Mouse (Mus musculus) midbrain, embryonic 14.5 days (tissue): ENCODE results near the gene Fam184a. TPM values are rescaled to one million over a fixed set of nuclear protein-coding genes. Genes with fewer than 3 reads are reported as not detected.

ENCODE experiments used
- ATAC-seq: fragments of 200-750 bp; cut with Nextera tagmentation; 2 replicates; pipeline ENCODE4 v1.8.0; 2017; ENCODE audit warnings: moderate number of reproducible peaks, moderate library complexity; ENCODE audit not compliant: low FRiP score, low TSS enrichment
- DNase-seq: peaks from one replicate; pipeline ENCODE4 v3.0.0-alpha.2; 2015
- H3K27ac ChIP-seq: fragments of 300-500 bp; sonication (generic); replicated peaks from 2 replicates; pipeline ENCODE4 v1.5.1; 2014; ENCODE audit warnings: mild to moderate bottlenecking, low read depth, low read length, moderate library complexity
- H3K27me3 ChIP-seq: fragments of 300-500 bp; sonication (generic); 2 replicates; pipeline ENCODE4 v1.6.1; 2014; ENCODE audit warnings: low read length, control low read depth, mixed read lengths; ENCODE audit not compliant: control insufficient read depth, insufficient read depth
- H3K36me3 ChIP-seq: fragments of 300-500 bp; sonication (generic); 2 replicates; pipeline ENCODE4 v1.6.1; 2014; ENCODE audit warnings: low read length, control low read depth; ENCODE audit not compliant: control insufficient read depth, insufficient read depth
- H3K4me1 ChIP-seq: fragments of 300-500 bp; sonication (generic); 2 replicates; pipeline ENCODE4 v1.6.1; 2014; ENCODE audit warnings: mild to moderate bottlenecking, antibody characterized with exemption, low read length, control low read depth; ENCODE audit not compliant: control insufficient read depth, insufficient read depth
- H3K4me2 ChIP-seq: fragments of 300-500 bp; sonication (generic); 2 replicates; pipeline ENCODE4 v1.6.1; 2014; ENCODE audit warnings: mild to moderate bottlenecking, low read length, moderate library complexity
- H3K4me3 ChIP-seq: fragments of 300-500 bp; sonication (generic); replicated peaks from 2 replicates; pipeline ENCODE4 v1.5.1; 2014; ENCODE audit warnings: low read depth, low read length
- H3K9ac ChIP-seq: fragments of 300-500 bp; sonication (generic); replicated peaks from 2 replicates; pipeline ENCODE4 v1.6.1; 2014; ENCODE audit warnings: mild to moderate bottlenecking, low read length, moderate library complexity
- H3K9me3 ChIP-seq: fragments of 300-500 bp; sonication (generic); 2 replicates; pipeline ENCODE4 v1.6.1; 2016; ENCODE audit warnings: low read length, control low read depth, mixed read lengths; ENCODE audit not compliant: control insufficient read depth
- WGBS: fragments of 180-500 bp; shearing (Covaris S2); extraction: QIAGEN DNeasy Blood & Tissue Kit; methylation state at CpG from one replicate; pipeline ENCODE4 v1.1.7; 2014; 5-methylcytosine and 5-hydroxymethylcytosine counted together
- polyA plus RNA-seq: library from polyadenylated mRNA; unstranded; fragments of >200 nt; fragmentation: Nextera tagmentation; extraction: Ambion mirVana; gene quantifications from 2 replicates; pipeline ENCODE4 v1.2.1, GENCODE M21; 2014

Fam184a gene
- polyA plus RNA-seq, 1 experiment from 2014 or later: 13.6 TPM

GRCm38 (mm10) chr10:53752723-53753122 is 1.8 kb upstream of the Fam184a start:
- Histone ChIP-seq H3K4me1 (peaks cover 14% of the 10 kb centered on the region; the same call in 1 of the 2 replicates), H3K27me3 (no peaks in the 10 kb centered on the region), H3K36me3 (no peaks in the 10 kb centered on the region), H3K4me3 (no peak overlapping the region), H3K9ac (no peak overlapping the region), H3K27ac (no peak overlapping the region), H3K4me2 (no peak overlapping the region), H3K9me3 (no peaks in the 10 kb centered on the region)
- no peak for ATAC-seq
- WGBS: 95% methylated on average over 1 of the region's 1 CpGs
- DNase-seq: no peak

- Histone ChIP-seq H3K27ac (peak overlapping the region; percentile 73), H3K27me3 (no peaks in the 10 kb centered on the region), H3K4me3 (peak overlapping the region; percentile 78), H3K4me1 (peaks cover 14% of the 10 kb centered on the region; the same call in 1 of the 2 replicates), H3K4me2 (peak overlapping the region; percentile 76), H3K9ac (peak overlapping the region; percentile 76), H3K9me3 (no peaks in the 10 kb centered on the region), H3K36me3 (no peaks in the 10 kb centered on the region)
- DNase-seq (peak; percentile 50), ATAC-seq (peak; percentile 14)
- 10% methylated on average over 39 of the region's 39 CpGs for WGBS
Observed at GRCm38 (mm10) chr10:53750275-53750954, 508 bp downstream of the Fam184a start.

DNA sequence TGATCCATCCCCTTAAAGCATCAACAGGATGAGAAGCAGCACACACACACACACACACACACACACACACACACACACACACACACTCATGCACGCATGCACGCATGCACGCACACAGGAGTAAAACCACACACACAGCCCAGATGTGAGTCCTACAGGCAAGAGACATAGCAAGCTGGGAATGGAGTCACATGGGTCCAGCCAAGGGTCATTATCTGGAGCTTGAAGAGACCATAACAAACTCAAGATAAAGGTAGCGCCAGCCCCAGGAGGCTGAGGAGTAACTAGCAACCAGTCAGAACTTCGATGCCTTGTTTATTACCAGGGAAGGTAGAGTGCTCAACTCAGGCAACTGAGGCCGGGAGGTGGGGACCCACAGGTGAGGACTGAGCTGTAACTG is 4.9 kb downstream of the Fam184a start:
- H3K4me1 ChIP-seq: peaks cover 14% of the 10 kb centered on the region; the same call in 1 of the 2 replicates
- no peak overlapping the region for H3K4me3 ChIP-seq
- no peak overlapping the region for H3K27ac ChIP-seq
- no peaks in the 10 kb centered on the region for H3K27me3 ChIP-seq
- no peak overlapping the region for H3K4me2 ChIP-seq
- no peak overlapping the region for H3K9ac ChIP-seq
- no peak for DNase-seq
- H3K9me3 ChIP-seq: no peaks in the 10 kb centered on the region
- WGBS: 95% methylated on average over 6 of the region's 6 CpGs
- no peak for ATAC-seq
- no peaks in the 10 kb centered on the region for H3K36me3 ChIP-seq

- no peak for ATAC-seq
- H3K36me3 ChIP-seq: no peaks in the 10 kb centered on the region
- H3K9ac ChIP-seq: no peak overlapping the region
- H3K27me3 ChIP-seq: no peaks in the 10 kb centered on the region
- H3K27ac ChIP-seq: no peak overlapping the region
- H3K4me2 ChIP-seq: no peak overlapping the region
- H3K4me3 ChIP-seq: no peak overlapping the region
- WGBS: 69% methylated on average over 5 of the region's 5 CpGs
- H3K9me3 ChIP-seq: no peaks in the 10 kb centered on the region
- peak; percentile 8 for DNase-seq
- no peaks in the 10 kb centered on the region for H3K4me1 ChIP-seq
Observed at GRCm38 (mm10) chr10:53742961-53743360, 8.0 kb downstream of the Fam184a start.

- Histone ChIP-seq H3K4me3 (no peak overlapping the region), H3K4me1 (no peaks in the 10 kb centered on the region), H3K9me3 (no peaks in the 10 kb centered on the region), H3K27ac (no peak overlapping the region), H3K36me3 (no peaks in the 10 kb centered on the region), H3K4me2 (no peak overlapping the region), H3K9ac (no peak overlapping the region), H3K27me3 (no peaks in the 10 kb centered on the region)
- ATAC-seq (no peak), DNase-seq (no peak)
Observed at GRCm38 (mm10) chr10:53740014-53740413, 10.9 kb downstream of the Fam184a start.

- WGBS: 91% methylated on average over 8 of the region's 8 CpGs
- Histone ChIP-seq H3K4me3 (no peak overlapping the region), H3K36me3 (no peaks in the 10 kb centered on the region), H3K27me3 (no peaks in the 10 kb centered on the region), H3K27ac (no peak overlapping the region), H3K9ac (no peak overlapping the region), H3K9me3 (no peaks in the 10 kb centered on the region), H3K4me1 (no peaks in the 10 kb centered on the region), H3K4me2 (no peak overlapping the region)
- ATAC-seq (no peak), DNase-seq (no peak)
Observed at GRCm38 (mm10) chr10:53738842-53739241, 12.1 kb downstream of the Fam184a start.

GRCm38 (mm10) chr10:53735201-53735865 is 15.6 kb downstream of the Fam184a start:
- no peak overlapping the region for H3K9ac ChIP-seq
- no peaks in the 10 kb centered on the region for H3K9me3 ChIP-seq
- H3K4me1 ChIP-seq: no peaks in the 10 kb centered on the region
- no peak overlapping the region for H3K27ac ChIP-seq
- H3K36me3 ChIP-seq: no peaks in the 10 kb centered on the region
- H3K4me3 ChIP-seq: no peak overlapping the region
- H3K4me2 ChIP-seq: no peak overlapping the region
- DNase-seq: no peak
- no peaks in the 10 kb centered on the region for H3K27me3 ChIP-seq
- no peak for ATAC-seq
- 77% methylated on average over 7 of the region's 7 CpGs for WGBS

- Histone ChIP-seq H3K36me3 (no peaks in the 10 kb centered on the region), H3K4me3 (no peak overlapping the region), H3K4me2 (no peak overlapping the region), H3K9ac (no peak overlapping the region), H3K9me3 (no peaks in the 10 kb centered on the region), H3K4me1 (no peaks in the 10 kb centered on the region), H3K27me3 (no peaks in the 10 kb centered on the region), H3K27ac (no peak overlapping the region)
- ATAC-seq (no peak), DNase-seq (no peak)
- 95% methylated on average over 7 of the region's 7 CpGs for WGBS
Observed at GRCm38 (mm10) chr10:53732324-53732723, 18.6 kb downstream of the Fam184a start.

- Histone ChIP-seq H3K27me3 (no peaks in the 10 kb centered on the region), H3K9me3 (no peaks in the 10 kb centered on the region), H3K4me3 (no peak overlapping the region), H3K4me2 (no peak overlapping the region), H3K36me3 (no peaks in the 10 kb centered on the region), H3K4me1 (no peaks in the 10 kb centered on the region), H3K27ac (no peak overlapping the region), H3K9ac (no peak overlapping the region)
- ATAC-seq (no peak), DNase-seq (no peak)
- 68% methylated on average over 1 of the region's 1 CpGs for WGBS
Observed at GRCm38 (mm10) chr10:53728883-53729282, 22.0 kb downstream of the Fam184a start.
